In genomic region chr5:121238208-121238607, GRCm38 (mm10) we compare ENCODE assay signal across 27 mouse cellular contexts. TPM values are rescaled to one million over a fixed set of nuclear protein-coding genes. Genes with fewer than 3 reads are reported as not detected.
DNase-seq lines count a peak whose midpoint lies in the region; ATAC-seq and TF ChIP-seq lines count a peak whose summit lies in the region.
"Had no signal": no experiment of that assay in that cellular context is flagged by ENCODE, and none has a peak within 500 bp of the region (broad histone marks: within the 10 kb centered on the region; RNA-seq: fewer than 3 reads in every experiment).

No protein-coding gene starts in this region.

- H3K27ac ChIP-seq in liver, embryonic 12.5 days, result peak overlapping the region; percentile 99
- H3K27ac ChIP-seq in liver, embryonic 11.5 days (ENCODE audit: low read depth, low read length), result no peak overlapping the region
- H3K27ac ChIP-seq in liver, embryonic 14.5 days, result peak overlapping the region; percentile 94
- no peak overlapping the region; the same call in 1 of the 2 replicates for H3K27ac ChIP-seq in liver, postnatal 0 days (ENCODE audit: low read depth)
- H3K27ac ChIP-seq: embryonic facial prominence, embryonic 12.5 days; embryonic facial prominence, embryonic 15.5 days; forebrain, embryonic 12.5 days; heart, adult 2 months; heart, embryonic 15.5 days; hindbrain, embryonic 10.5 days; hindbrain, embryonic 13.5 days had no signal

- DNase-seq in cerebellum, adult 9-10 months, result peak; percentile 72
- DNase-seq in cerebellum, adult 9-11 months, result no peak
- DNase-seq in liver, embryonic 11.5 days (ENCODE audit: low spot score), result no peak
- no peak for DNase-seq in liver, embryonic 14.5 days (ENCODE audit: low read depth in 3 of 3, low spot score in 3 of 3)
- no peak for DNase-seq in liver, postnatal 0 days
- no peak for DNase-seq in neural tube, embryonic 10.5 days (ENCODE audit: extremely low spot score, low spot score)
- no peak for DNase-seq in spleen, adult 18-20 months
- DNase-seq: adrenal gland, adult 8-10 months; adrenal gland, postnatal 25 days; cerebellum, adult 11 months; cerebellum, postnatal 14 days; gastrocnemius, postnatal 10 days; gastrocnemius, postnatal 36 days; heart, adult 2 months; heart, postnatal 10 days; heart, postnatal 36 days had no signal

- no peak for TF ChIP-seq EP300 in liver, embryonic 14.5 days (IDR thresholded peaks at IDR 0.05; ENCODE audit: low read depth)
- no peak for TF ChIP-seq EP300 in liver, postnatal 0 days (IDR thresholded peaks at IDR 0.05; ENCODE audit: low read depth)

- H3K4me1 ChIP-seq in liver, embryonic 12.5 days, result peaks cover 99% of the 10 kb centered on the region
- peaks cover 59% of the 10 kb centered on the region for H3K4me1 ChIP-seq in liver, embryonic 11.5 days (replicated peaks; ENCODE audit: control insufficient read depth, insufficient read depth, low read length)
- peaks cover 87% of the 10 kb centered on the region in 2 experiments for H3K4me1 ChIP-seq in liver, embryonic 14.5 days (replicated peaks; ENCODE audit: control insufficient read depth in 2 of 2, insufficient read depth in 2 of 2, low read length in 1 of 2)
- peaks cover 45% of the 10 kb centered on the region for H3K4me1 ChIP-seq in liver, postnatal 0 days (ENCODE audit: insufficient read depth)
- H3K4me1 ChIP-seq: embryonic facial prominence, embryonic 12.5 days; embryonic facial prominence, embryonic 15.5 days; forebrain, embryonic 12.5 days; hindbrain, embryonic 10.5 days had no signal

- peak overlapping the region; percentile 14; the same call in 1 of the 2 replicates for H3K4me2 ChIP-seq in liver, embryonic 12.5 days
- H3K4me2 ChIP-seq in liver, embryonic 11.5 days, result no peak overlapping the region
- peak overlapping the region; percentile 67 for H3K4me2 ChIP-seq in liver, embryonic 14.5 days (ENCODE audit: low read depth)
- H3K4me2 ChIP-seq in liver, postnatal 0 days (ENCODE audit: low read depth, low read length), result 0 out of 2 replicates have a peak overlapping the region, but pooled peaks have one; percentile 11
- H3K4me2 ChIP-seq: embryonic facial prominence, embryonic 12.5 days; embryonic facial prominence, embryonic 15.5 days; forebrain, embryonic 12.5 days; heart, embryonic 12.5 days; heart, embryonic 15.5 days; hindbrain, embryonic 13.5 days had no signal

- no peak for ATAC-seq in liver, embryonic 12.5 days
- no peak for ATAC-seq in liver, embryonic 11.5 days (replicated peaks; ENCODE audit: low FRiP score)
- ATAC-seq in liver, embryonic 14.5 days (ENCODE audit: insufficient read depth), result no peak
- no peak for ATAC-seq in liver, postnatal 0 days
- ATAC-seq: activated CD4-positive, CD25-positive, alpha-beta regulatory T cell, adult 4 months; forebrain, embryonic 16.5 days; hindbrain, embryonic 16.5 days had no signal

- 69% methylated on average over 2 of the region's 2 CpGs for WGBS in liver, embryonic 12.5 days (ENCODE audit: insufficient replicate concordance)
- 72% methylated on average over 2 of the region's 2 CpGs for WGBS in liver, embryonic 11.5 days
- 67% methylated on average over 2 of the region's 2 CpGs for WGBS in liver, embryonic 14.5 days (ENCODE audit: insufficient replicate concordance)
- 68% methylated on average over 2 of the region's 2 CpGs for WGBS in liver, postnatal 0 days (ENCODE audit: insufficient replicate concordance)

- peak overlapping the region; percentile 75; the same call in 1 of the 2 replicates for H3K9ac ChIP-seq in liver, embryonic 12.5 days
- H3K9ac ChIP-seq in liver, embryonic 11.5 days (ENCODE audit: low read depth, low read length), result no peak overlapping the region
- peak overlapping the region; percentile 36; the same call in 1 of the 2 replicates for H3K9ac ChIP-seq in liver, embryonic 14.5 days (replicated peaks)
- no peak overlapping the region for H3K9ac ChIP-seq in liver, postnatal 0 days (replicated peaks)
- H3K9ac ChIP-seq: embryonic facial prominence, embryonic 12.5 days; embryonic facial prominence, embryonic 15.5 days; forebrain, embryonic 12.5 days; heart, embryonic 12.5 days; heart, embryonic 15.5 days; hindbrain, embryonic 13.5 days had no signal

- no peaks in the 10 kb centered on the region for H3K27me3 ChIP-seq in liver, embryonic 12.5 days (replicated peaks)
- no peaks in the 10 kb centered on the region for H3K27me3 ChIP-seq in liver, embryonic 11.5 days (replicated peaks; ENCODE audit: control insufficient read depth, insufficient read depth, low read length)
- no peaks in the 10 kb centered on the region for H3K27me3 ChIP-seq in liver, embryonic 14.5 days (ENCODE audit: control insufficient read depth, insufficient read depth, low read length)
- no peaks in the 10 kb centered on the region for H3K27me3 ChIP-seq in liver, postnatal 0 days (ENCODE audit: insufficient read depth, low read length)
- H3K27me3 ChIP-seq: embryonic facial prominence, embryonic 12.5 days; embryonic facial prominence, embryonic 15.5 days; forebrain, embryonic 12.5 days; heart, embryonic 12.5 days; heart, embryonic 15.5 days; hindbrain, embryonic 13.5 days had no signal

- H3K4me3 ChIP-seq in liver, embryonic 12.5 days, result no peak overlapping the region
- H3K4me3 ChIP-seq in liver, embryonic 11.5 days (ENCODE audit: low read depth, low read length), result no peak overlapping the region
- H3K4me3 ChIP-seq in liver, embryonic 14.5 days (ENCODE audit: insufficient read depth in 1 of 2, low read depth in 2 of 2, low read length in 2 of 2), result no peak overlapping the region
- H3K4me3 ChIP-seq in liver, postnatal 0 days (ENCODE audit: low read depth, low read length), result no peak overlapping the region
- H3K4me3 ChIP-seq: embryonic facial prominence, embryonic 12.5 days; embryonic facial prominence, embryonic 15.5 days; forebrain, embryonic 12.5 days; heart, adult 2 months; heart, embryonic 12.5 days; heart, embryonic 15.5 days; hindbrain, embryonic 10.5 days; hindbrain, embryonic 13.5 days had no signal

- peaks cover 21% of the 10 kb centered on the region for H3K36me3 ChIP-seq in liver, embryonic 12.5 days
- no peaks in the 10 kb centered on the region for H3K36me3 ChIP-seq in liver, embryonic 11.5 days (ENCODE audit: control insufficient read depth, insufficient read depth, low read length)
- peaks cover 16% of the 10 kb centered on the region for H3K36me3 ChIP-seq in liver, embryonic 14.5 days (replicated peaks; ENCODE audit: control insufficient read depth, insufficient read depth, low read depth)
- no peaks in the 10 kb centered on the region; the same call in none of the 2 replicates for H3K36me3 ChIP-seq in liver, postnatal 0 days (replicated peaks; ENCODE audit: insufficient read depth, low read length)
- H3K36me3 ChIP-seq: embryonic facial prominence, embryonic 12.5 days; embryonic facial prominence, embryonic 15.5 days; forebrain, embryonic 12.5 days; heart, embryonic 15.5 days had no signal

- no peaks in the 10 kb centered on the region for H3K9me3 ChIP-seq in liver, embryonic 12.5 days (replicated peaks)
- no peaks in the 10 kb centered on the region for H3K9me3 ChIP-seq in liver, embryonic 11.5 days (ENCODE audit: control insufficient read depth, low read length)
- no peaks in the 10 kb centered on the region for H3K9me3 ChIP-seq in liver, embryonic 14.5 days (ENCODE audit: control insufficient read depth, low read length)
- H3K9me3 ChIP-seq in liver, postnatal 0 days (ENCODE audit: low read length), result no peaks in the 10 kb centered on the region
- H3K9me3 ChIP-seq: embryonic facial prominence, embryonic 12.5 days; embryonic facial prominence, embryonic 15.5 days; forebrain, embryonic 12.5 days; heart, embryonic 12.5 days; heart, embryonic 15.5 days; hindbrain, embryonic 10.5 days; hindbrain, embryonic 13.5 days had no signal

- no peak for TF ChIP-seq CTCF in liver, embryonic 14.5 days (IDR thresholded peaks at IDR 0.05; ENCODE audit: low read depth)
- TF ChIP-seq CTCF in liver, postnatal 0 days (IDR thresholded peaks at IDR 0.05; ENCODE audit: low read depth), result no peak

RNA-seq across cellular contexts. Expression of gene Hectd4, which starts 18.2 kb away (rescaled TPM):
- 13.3 and 14.4 TPM in 2 replicates for polyA plus RNA-seq in liver, embryonic 12.5 days (2016; fragmentation: Nextera tagmentation; extraction: Ambion mirVana)
- polyA plus RNA-seq in liver, embryonic 11.5 days (2014; fragmentation: Nextera tagmentation; extraction: Ambion mirVana), result 11.8 and 16.3 TPM in 2 replicates
- 15.8 and 16.1 TPM in 2 replicates for polyA plus RNA-seq in liver, embryonic 14.5 days (2012; rRNA removed)
- 11.1 and 11.2 TPM in 2 replicates for polyA plus RNA-seq in liver, embryonic 14.5 days (2014; fragmentation: Nextera tagmentation; extraction: Ambion mirVana)
- polyA plus RNA-seq in liver, postnatal 0 days (2015; fragmentation: Nextera tagmentation; extraction: Ambion mirVana), result 3.3 and 3.6 TPM in 2 replicates

RNA-seq across cellular contexts. Expression of gene Rpl6, which starts 33.9 kb away (rescaled TPM):
- polyA plus RNA-seq in liver, embryonic 12.5 days (2016; fragmentation: Nextera tagmentation; extraction: Ambion mirVana), result 590 and 602 TPM in 2 replicates
- polyA plus RNA-seq in liver, embryonic 11.5 days (2014; fragmentation: Nextera tagmentation; extraction: Ambion mirVana), result 959 and 1,036 TPM in 2 replicates
- polyA plus RNA-seq in liver, embryonic 14.5 days (2012; rRNA removed), result 403 and 658 TPM in 2 replicates
- 477 and 488 TPM in 2 replicates for polyA plus RNA-seq in liver, embryonic 14.5 days (2014; fragmentation: Nextera tagmentation; extraction: Ambion mirVana)
- 315 and 325 TPM in 2 replicates for polyA plus RNA-seq in liver, postnatal 0 days (2015; fragmentation: Nextera tagmentation; extraction: Ambion mirVana)

RNA-seq across cellular contexts. Expression of gene Ptpn11, which starts 47.0 kb away (rescaled TPM):
- 15.2 and 15.8 TPM in 2 replicates for polyA plus RNA-seq in liver, embryonic 12.5 days (2016; fragmentation: Nextera tagmentation; extraction: Ambion mirVana)
- polyA plus RNA-seq in liver, embryonic 11.5 days (2014; fragmentation: Nextera tagmentation; extraction: Ambion mirVana), result 21.5 TPM in 2 replicates
- polyA plus RNA-seq in liver, embryonic 14.5 days (2012; rRNA removed), result 10.4 and 13.7 TPM in 2 replicates
- polyA plus RNA-seq in liver, embryonic 14.5 days (2014; fragmentation: Nextera tagmentation; extraction: Ambion mirVana), result 10.0 and 11.5 TPM in 2 replicates
- 9.6 and 10.6 TPM in 2 replicates for polyA plus RNA-seq in liver, postnatal 0 days (2015; fragmentation: Nextera tagmentation; extraction: Ambion mirVana)

Comparison
In these comparisons a context has a peak if more than half of its experiments do, and no peak if none do; other contexts are left out.
1. H3K27ac ChIP-seq: peak in liver, embryonic 12.5 days (single experiment) and liver, embryonic 14.5 days (single experiment); none in liver, embryonic 11.5 days (single experiment) and liver, postnatal 0 days (single experiment).
2. H3K9ac ChIP-seq: peak in liver, embryonic 12.5 days (single experiment) and liver, embryonic 14.5 days (single experiment); none in liver, embryonic 11.5 days (single experiment) and liver, postnatal 0 days (single experiment).